Mouse (Mus musculus) intestine, embryonic 15.5 days (tissue): ENCODE results near the gene Bin2. TPM values are rescaled to one million over a fixed set of nuclear protein-coding genes. Genes with fewer than 3 reads are reported as not detected.

Experiments used
- ATAC-seq: fragments of 200-750 bp; cut with Nextera tagmentation; 2 replicates; pipeline ENCODE4 v1.8.0; 2017; ENCODE audit warnings: moderate TSS enrichment, moderate library complexity
- H3K27ac ChIP-seq: fragments of 300-500 bp; sonication (generic); 2 replicates; pipeline ENCODE4 v1.5.1; 2015; ENCODE audit warnings: mild to moderate bottlenecking, inconsistent platforms
- H3K27me3 ChIP-seq: fragments of 300-500 bp; sonication (generic); replicated peaks from 2 replicates; pipeline ENCODE4 v1.6.1; 2015; ENCODE audit warnings: inconsistent platforms
- H3K36me3 ChIP-seq: fragments of 300-500 bp; sonication (generic); 2 replicates; pipeline ENCODE4 v1.6.1; 2015; ENCODE audit warnings: inconsistent platforms
- H3K4me1 ChIP-seq: fragments of 300-500 bp; sonication (generic); replicated peaks from 2 replicates; pipeline ENCODE4 v1.6.1; 2015; ENCODE audit warnings: inconsistent platforms
- H3K4me2 ChIP-seq: fragments of 300-500 bp; sonication (generic); replicated peaks from 2 replicates; pipeline ENCODE4 v1.6.1; 2015; ENCODE audit warnings: mild to moderate bottlenecking, inconsistent platforms
- H3K4me3 ChIP-seq: fragments of 300-500 bp; sonication (generic); replicated peaks from 2 replicates; pipeline ENCODE4 v1.5.1; 2015; ENCODE audit warnings: inconsistent platforms
- H3K9ac ChIP-seq: fragments of 300-500 bp; sonication (generic); 2 replicates; pipeline ENCODE4 v1.6.1; 2015; ENCODE audit warnings: inconsistent platforms
- H3K9me3 ChIP-seq: fragments of 300-500 bp; sonication (generic); 2 replicates; pipeline ENCODE4 v1.6.1; 2016; ENCODE audit warnings: inconsistent platforms
- WGBS: fragments of 180-500 bp; shearing (Covaris S2); methylation state at CpG from one replicate; pipeline ENCODE4 v1.1.7; 2015; 5-methylcytosine and 5-hydroxymethylcytosine counted together
- polyA plus RNA-seq: library from polyadenylated mRNA; unstranded; fragments of >200 nt; fragmentation: Nextera tagmentation; extraction: Ambion mirVana; gene quantifications from 2 replicates; pipeline ENCODE4 v1.2.1, GENCODE M21; 2015

Bin2 gene
- polyA plus RNA-seq, 1 experiment from 2014 or later: 6.7 TPM

GRCm38 (mm10) chr15:100641226-100641810 is 28.0 kb downstream of the Bin2 start:
- no peak overlapping the region for H3K4me2 ChIP-seq
- no peaks in the 10 kb centered on the region for H3K9me3 ChIP-seq
- ATAC-seq: no peak
- 0 out of 2 replicates have a peak, but pooled peaks cover 3% of the 10 kb centered on the region for H3K4me1 ChIP-seq
- H3K27ac ChIP-seq: no peak overlapping the region
- H3K36me3 ChIP-seq: no peaks in the 10 kb centered on the region
- 66% methylated on average over 12 of the region's 16 CpGs for WGBS
- H3K9ac ChIP-seq: no peak overlapping the region
- peaks cover 17% of the 10 kb centered on the region for H3K27me3 ChIP-seq
- H3K4me3 ChIP-seq: no peak overlapping the region

- ATAC-seq: no peak; the same call in 1 of the 2 replicates
These were observed 29.2 kb downstream of the Bin2 start for GRCm38 (mm10) chr15:100639972-100640750.

DNA sequence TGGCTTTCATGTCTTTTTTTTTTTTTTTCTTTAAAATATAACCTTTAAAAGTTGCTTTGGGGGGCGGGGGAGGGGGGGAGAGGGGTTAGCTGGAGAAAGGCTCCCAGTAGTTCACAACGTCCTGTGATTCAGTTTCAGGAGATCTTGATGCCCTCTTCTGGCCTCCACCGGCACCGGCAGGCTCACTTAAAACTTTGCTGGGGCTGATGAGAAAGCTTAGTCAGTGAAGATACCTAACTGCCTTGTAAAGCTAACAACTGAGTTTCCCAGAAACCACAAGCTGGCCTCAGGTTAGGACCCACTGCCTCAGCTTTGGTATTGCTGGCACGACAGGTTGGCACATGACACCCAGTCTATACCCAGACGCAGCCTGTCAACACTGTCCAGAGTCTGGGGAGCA is 31.7 kb downstream of the Bin2 start:
- no peak overlapping the region for H3K9ac ChIP-seq
- no peak overlapping the region for H3K27ac ChIP-seq
- H3K36me3 ChIP-seq: no peaks in the 10 kb centered on the region
- H3K4me3 ChIP-seq: peak overlapping the region; percentile 63; the same call in 1 of the 2 replicates
- H3K4me2 ChIP-seq: peak overlapping the region; percentile 94
- H3K4me1 ChIP-seq: peaks cover 3% of the 10 kb centered on the region; the same call in 1 of the 2 replicates
- H3K9me3 ChIP-seq: no peaks in the 10 kb centered on the region
- WGBS: 19% methylated on average over 6 of the region's 6 CpGs
- H3K27me3 ChIP-seq: peaks cover 28% of the 10 kb centered on the region
- ATAC-seq: no peak

More at GRCm38 (mm10) chr15:100639972-100640750, 29.2 kb downstream of the Bin2 start:
- peaks cover 26% of the 10 kb centered on the region for H3K27me3 ChIP-seq
- H3K36me3 ChIP-seq: no peaks in the 10 kb centered on the region
- H3K4me1 ChIP-seq: 0 out of 2 replicates have a peak, but pooled peaks cover 3% of the 10 kb centered on the region
- no peak overlapping the region for H3K27ac ChIP-seq
- no peak overlapping the region for H3K9ac ChIP-seq
- WGBS: 57% methylated on average over 16 of the region's 16 CpGs
- no peak overlapping the region for H3K4me2 ChIP-seq
- no peak overlapping the region for H3K4me3 ChIP-seq
- H3K9me3 ChIP-seq: no peaks in the 10 kb centered on the region

DNA sequence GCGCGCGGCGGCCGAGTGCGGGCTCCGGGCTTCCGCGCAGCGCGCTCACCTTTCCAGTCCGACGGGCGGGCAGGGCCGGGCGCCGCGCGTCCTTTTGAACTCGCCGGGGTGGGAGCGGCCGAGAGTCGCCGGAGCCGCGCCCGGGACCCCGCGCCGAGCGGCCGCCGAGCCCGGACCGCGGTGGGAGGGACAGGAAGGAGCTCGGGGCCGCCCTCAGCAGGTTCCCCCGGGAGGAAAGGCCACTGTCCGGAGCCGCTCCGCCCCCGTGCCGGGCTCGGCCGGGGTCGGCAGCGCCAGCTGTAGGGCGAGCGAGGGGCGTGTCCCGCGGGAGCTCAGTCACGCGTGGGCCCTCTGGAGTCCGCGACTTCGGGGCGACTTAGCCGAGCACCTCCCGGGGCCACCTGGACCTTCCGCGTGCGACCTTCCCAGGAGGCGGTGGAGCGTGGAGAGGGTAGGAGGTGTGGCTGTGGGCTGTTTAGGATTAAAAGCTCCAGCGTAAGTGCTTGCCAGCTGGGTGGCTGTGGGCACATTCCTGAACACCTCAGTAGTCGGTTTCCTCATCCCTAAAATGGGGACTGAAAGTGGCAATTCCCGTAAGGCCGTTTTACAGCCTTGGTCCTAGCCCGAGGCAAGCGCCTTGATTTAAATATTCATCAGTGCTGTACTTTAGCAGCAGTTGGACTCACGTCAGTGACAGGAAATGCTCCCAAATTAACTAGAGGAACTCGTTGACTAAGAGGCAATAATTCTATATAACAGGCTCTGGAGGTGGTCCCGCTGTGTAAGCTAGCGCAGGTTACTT is 32.5 kb downstream of the Bin2 start, which contains the start of gene Smagp:
Smagp (minus strand) TSS at position 241 of the 802 bp plus-strand sequence.
- WGBS: under 1% methylated on average over 75 of the region's 77 CpGs
- Histone ChIP-seq H3K4me3 (peak within 1 kb of the TSS; percentile 63), H3K9me3 (no peaks in the 10 kb centered on the region), H3K27ac (peak within 1 kb of the TSS; percentile 77), H3K27me3 (peaks cover 28% of the 10 kb centered on the region), H3K4me1 (peaks cover 3% of the 10 kb centered on the region; the same call in 1 of the 2 replicates), H3K36me3 (no peaks in the 10 kb centered on the region), H3K9ac (peak within 1 kb of the TSS; percentile 71), H3K4me2 (peak within 1 kb of the TSS; percentile 94)
- peak; percentile 79 for ATAC-seq

DNA sequence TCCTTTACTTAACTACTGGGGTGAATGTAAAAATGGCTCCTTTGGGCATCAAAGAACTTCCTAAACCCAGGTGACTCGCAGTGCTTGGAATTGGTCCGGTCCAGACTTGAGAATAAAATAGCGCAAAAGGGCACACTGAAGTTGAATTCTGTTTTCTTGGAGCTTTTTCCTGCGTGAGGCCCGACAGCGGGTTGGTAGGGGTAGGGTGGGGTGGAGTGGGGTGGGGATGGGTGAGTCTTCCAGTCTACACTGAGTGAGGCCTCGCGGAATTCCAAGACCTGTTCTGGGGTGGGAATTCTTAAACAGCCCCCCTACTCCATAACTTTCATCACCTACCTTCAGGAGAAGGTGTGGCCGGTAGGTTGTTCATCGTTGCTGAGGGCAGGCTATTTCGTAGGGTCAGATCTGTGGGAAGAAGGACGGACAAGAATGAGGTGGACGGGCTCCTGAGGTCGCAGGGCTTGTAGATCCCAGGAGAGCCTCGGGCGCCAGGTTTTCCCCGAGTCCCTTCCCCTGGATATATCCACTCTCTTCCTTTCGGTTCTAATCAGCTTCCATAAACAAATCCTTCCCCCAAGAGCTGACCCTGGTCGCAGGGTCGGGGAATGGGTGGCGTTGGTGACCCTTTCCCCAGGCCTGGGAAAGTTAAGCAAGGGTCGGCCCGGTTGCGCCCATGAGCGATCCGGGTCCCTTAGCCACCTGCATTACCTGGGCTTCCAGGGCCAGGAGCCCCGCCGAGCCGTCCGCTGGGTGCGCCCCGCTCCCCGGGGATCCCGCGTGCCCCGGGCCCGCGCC is 33.3 kb downstream of the Bin2 start:
- Histone ChIP-seq H3K4me1 (peaks cover 3% of the 10 kb centered on the region; the same call in 1 of the 2 replicates), H3K9ac (peak overlapping the region; percentile 71), H3K4me2 (peak overlapping the region; percentile 94), H3K4me3 (peak overlapping the region; percentile 63), H3K27me3 (peaks cover 28% of the 10 kb centered on the region), H3K9me3 (no peaks in the 10 kb centered on the region), H3K27ac (peak overlapping the region; percentile 77), H3K36me3 (no peaks in the 10 kb centered on the region)
- no peak for ATAC-seq
- WGBS: 2% methylated on average over 38 of the region's 38 CpGs

- no peaks in the 10 kb centered on the region for H3K9me3 ChIP-seq
- H3K4me1 ChIP-seq: peaks cover 3% of the 10 kb centered on the region; the same call in 1 of the 2 replicates
- no peaks in the 10 kb centered on the region for H3K36me3 ChIP-seq
- peak overlapping the region; percentile 63 for H3K4me3 ChIP-seq
- H3K27ac ChIP-seq: no peak overlapping the region
- H3K9ac ChIP-seq: no peak overlapping the region
- 18% methylated on average over 9 of the region's 9 CpGs for WGBS
- peak overlapping the region; percentile 94 for H3K4me2 ChIP-seq
- peaks cover 28% of the 10 kb centered on the region for H3K27me3 ChIP-seq
- no peak for ATAC-seq
These were observed 34.1 kb downstream of the Bin2 start for GRCm38 (mm10) chr15:100635239-100635638.

GRCm38 (mm10) chr15:100633341-100633740 is 36.0 kb downstream of the Bin2 start:
- Histone ChIP-seq H3K9ac (no peak overlapping the region), H3K4me1 (peaks cover 6% of the 10 kb centered on the region; the same call in 1 of the 2 replicates), H3K4me2 (no peak overlapping the region), H3K9me3 (no peaks in the 10 kb centered on the region), H3K36me3 (no peaks in the 10 kb centered on the region), H3K27ac (no peak overlapping the region; the same call in 1 of the 2 replicates), H3K27me3 (peaks cover 28% of the 10 kb centered on the region), H3K4me3 (no peak overlapping the region)
- no peak for ATAC-seq
- 78% methylated on average over 10 of the region's 10 CpGs for WGBS

DNA sequence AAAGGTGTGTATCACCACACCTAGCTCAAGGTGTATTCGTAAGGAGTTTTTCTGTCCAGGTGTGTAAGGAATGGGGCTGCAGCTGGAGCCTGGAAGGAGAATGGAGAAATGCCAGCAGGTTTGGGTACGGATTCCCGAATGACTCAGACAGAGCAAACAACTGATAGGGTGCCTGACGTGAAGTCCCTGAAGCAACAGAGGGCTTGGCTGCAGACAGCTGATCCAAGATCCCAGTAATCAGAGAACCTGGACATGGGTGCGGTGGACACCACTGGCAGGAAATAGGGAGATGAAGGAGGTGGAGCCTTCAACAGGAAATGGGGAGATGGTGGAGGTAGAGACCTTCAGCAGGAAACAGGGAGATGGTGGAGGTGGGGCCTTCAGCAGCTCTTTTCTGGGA is 37.0 kb downstream of the Bin2 start:
- peak overlapping the region; percentile 5; the same call in 1 of the 2 replicates for H3K4me2 ChIP-seq
- H3K4me1 ChIP-seq: peaks cover 14% of the 10 kb centered on the region
- no peak overlapping the region for H3K9ac ChIP-seq
- H3K36me3 ChIP-seq: no peaks in the 10 kb centered on the region
- H3K4me3 ChIP-seq: no peak overlapping the region
- peaks cover 21% of the 10 kb centered on the region for H3K27me3 ChIP-seq
- 64% methylated on average over 5 of the region's 5 CpGs for WGBS
- no peaks in the 10 kb centered on the region for H3K9me3 ChIP-seq
- H3K27ac ChIP-seq: no peak overlapping the region
- peak; percentile 13; the same call in 1 of the 2 replicates for ATAC-seq

DNA sequence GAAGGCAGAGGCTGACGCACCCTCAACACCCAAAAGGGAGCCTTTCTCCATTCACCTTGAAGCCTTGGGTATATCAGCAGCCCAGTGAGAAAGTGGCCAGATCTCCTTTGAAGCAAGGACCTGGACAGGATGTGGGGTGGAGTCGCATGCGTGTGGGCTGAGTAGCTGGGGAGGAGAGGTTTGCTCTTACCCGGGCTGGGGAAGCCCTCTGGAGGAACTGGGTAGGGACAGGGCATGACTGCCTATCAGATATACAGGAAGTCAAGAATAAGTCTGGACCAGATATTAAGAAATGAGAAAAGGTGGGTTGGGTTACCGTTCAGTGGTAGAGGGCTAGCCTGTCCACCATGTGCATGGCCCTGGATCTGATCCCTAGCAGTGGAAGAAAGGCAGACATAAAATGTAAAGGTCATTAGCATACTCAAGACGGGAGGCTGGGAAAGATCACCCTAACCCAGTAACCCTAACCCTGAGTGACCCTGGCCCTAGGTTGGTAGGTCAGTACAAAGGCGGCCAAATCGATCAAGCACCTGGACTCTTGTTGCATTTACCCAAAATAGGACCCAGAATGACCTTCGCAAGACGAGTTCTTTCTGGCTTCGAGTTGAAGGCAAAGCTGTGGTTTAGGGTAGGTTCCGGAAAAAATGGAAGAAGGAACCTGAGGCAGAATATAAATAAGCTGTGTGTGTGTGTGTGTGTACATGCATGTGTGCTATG is 37.7 kb downstream of the Bin2 start:
- peaks cover 11% of the 10 kb centered on the region for H3K4me1 ChIP-seq
- 78% methylated on average over 12 of the region's 12 CpGs for WGBS

GRCm38 (mm10) chr15:100630126-100630525 is 39.2 kb downstream of the Bin2 start:
- 83% methylated on average over 3 of the region's 3 CpGs for WGBS
- ATAC-seq: no peak
- Histone ChIP-seq H3K27me3 (peaks cover 2% of the 10 kb centered on the region; the same call in 1 of the 2 replicates), H3K36me3 (no peaks in the 10 kb centered on the region), H3K9me3 (no peaks in the 10 kb centered on the region), H3K4me3 (no peak overlapping the region), H3K4me1 (peaks cover 11% of the 10 kb centered on the region), H3K4me2 (no peak overlapping the region), H3K9ac (no peak overlapping the region), H3K27ac (no peak overlapping the region)

More for the DNA sequence above, 37.7 kb downstream of the Bin2 start:
- Histone ChIP-seq H3K36me3 (no peaks in the 10 kb centered on the region), H3K4me2 (no peak overlapping the region), H3K9me3 (no peaks in the 10 kb centered on the region), H3K27me3 (peaks cover 14% of the 10 kb centered on the region), H3K27ac (no peak overlapping the region), H3K9ac (no peak overlapping the region), H3K4me3 (no peak overlapping the region)
- ATAC-seq: no peak

GRCm38 (mm10) chr15:100628797-100629196 is 40.6 kb downstream of the Bin2 start:
- no peaks in the 10 kb centered on the region for H3K9me3 ChIP-seq
- H3K27ac ChIP-seq: no peak overlapping the region
- H3K4me1 ChIP-seq: peaks cover 11% of the 10 kb centered on the region
- WGBS: 40% methylated on average over 7 of the region's 7 CpGs
- no peak for ATAC-seq
- H3K36me3 ChIP-seq: no peaks in the 10 kb centered on the region
- no peaks in the 10 kb centered on the region for H3K27me3 ChIP-seq
- no peak overlapping the region for H3K4me3 ChIP-seq
- 0 out of 2 replicates have a peak overlapping the region, but pooled peaks have one; percentile 6 for H3K4me2 ChIP-seq
- H3K9ac ChIP-seq: no peak overlapping the region
